26 mouse cellular contexts compared by ENCODE assay signal in the genomic region with DNA sequence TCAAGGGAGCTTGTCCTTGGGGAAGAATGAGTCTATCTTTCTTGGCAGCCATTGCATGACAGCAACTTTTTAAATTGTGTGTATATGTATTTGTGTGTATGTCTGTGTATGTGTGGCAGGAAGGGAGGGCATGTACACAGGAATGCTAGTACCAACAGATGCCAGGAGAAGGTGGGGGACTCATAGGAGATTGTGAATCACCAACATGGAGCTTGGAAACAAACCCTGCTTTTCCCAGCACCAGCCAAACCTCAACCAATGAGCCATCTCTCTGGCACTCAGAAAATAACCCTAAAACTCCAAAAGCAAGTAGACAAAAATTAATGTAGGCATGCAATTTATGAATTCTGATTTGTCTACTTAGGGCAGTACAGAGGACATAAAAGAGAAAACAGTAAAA.
"Had no signal": no experiment of that assay in that cellular context is flagged by ENCODE, and none has a peak within 500 bp of the region (broad histone marks: within the 10 kb centered on the region; RNA-seq: fewer than 3 reads in every experiment).

No protein-coding gene starts in this region.

- H3K36me3 ChIP-seq: heart, embryonic 10.5 days; heart, embryonic 12.5 days; hindbrain, embryonic 10.5 days; hindbrain, embryonic 12.5 days; intestine, embryonic 15.5 days; limb, embryonic 13.5 days; limb, embryonic 15.5 days; liver, embryonic 12.5 days had no signal

- H3K4me3 ChIP-seq: gastrocnemius, adult 2 months; heart, adult 2 months; heart, embryonic 10.5 days; heart, embryonic 12.5 days; hindbrain, embryonic 10.5 days; hindbrain, embryonic 12.5 days; intestine, embryonic 15.5 days; layer of hippocampus, adult 2 months; left cerebral cortex, adult 2 months; limb, embryonic 13.5 days; limb, embryonic 15.5 days; liver, embryonic 12.5 days had no signal

- ATAC-seq: hindbrain, embryonic 16.5 days; inflammation-experienced regulatory T-cells, adult 6 months; intestine, embryonic 15.5 days; intestine, postnatal 0 days; liver, embryonic 12.5 days had no signal

- H3K4me1 ChIP-seq: heart, embryonic 10.5 days; heart, embryonic 12.5 days; hindbrain, embryonic 10.5 days; hindbrain, embryonic 12.5 days; intestine, embryonic 15.5 days; limb, embryonic 15.5 days; liver, embryonic 12.5 days had no signal

- H3K9ac ChIP-seq: heart, embryonic 12.5 days; hindbrain, embryonic 12.5 days; hindbrain, embryonic 14.5 days; intestine, embryonic 15.5 days; limb, embryonic 13.5 days; limb, embryonic 15.5 days; liver, embryonic 12.5 days; liver, embryonic 14.5 days had no signal

- H3K27me3 ChIP-seq: heart, embryonic 12.5 days; hindbrain, embryonic 12.5 days; intestine, embryonic 15.5 days; limb, embryonic 13.5 days; limb, embryonic 15.5 days; liver, embryonic 12.5 days had no signal

- H3K9me3 ChIP-seq: heart, embryonic 10.5 days; heart, embryonic 12.5 days; hindbrain, embryonic 10.5 days; hindbrain, embryonic 12.5 days; intestine, embryonic 15.5 days; limb, embryonic 13.5 days; limb, embryonic 15.5 days; liver, embryonic 12.5 days had no signal

- H3K4me2 ChIP-seq: heart, embryonic 12.5 days; hindbrain, embryonic 12.5 days; hindbrain, embryonic 14.5 days; intestine, embryonic 15.5 days; limb, embryonic 13.5 days; limb, embryonic 15.5 days; liver, embryonic 12.5 days had no signal

- H3K27ac ChIP-seq: gastrocnemius, adult 2 months; heart, adult 2 months; heart, embryonic 10.5 days; hindbrain, embryonic 10.5 days; hindbrain, embryonic 12.5 days; hindbrain, embryonic 14.5 days; intestine, embryonic 15.5 days; layer of hippocampus, adult 2 months; left cerebral cortex, adult 2 months; limb, embryonic 13.5 days; limb, embryonic 15.5 days; liver, embryonic 12.5 days; liver, embryonic 14.5 days had no signal

- DNase-seq: gastrocnemius, adult 2 months; gastrocnemius, postnatal 10 days; gastrocnemius, postnatal 25 days; heart, adult 2 months; heart, postnatal 10 days; heart, postnatal 4 days; kidney, adult 18-20 months; kidney, adult 8-10 months; kidney, postnatal 10 days; kidney, postnatal 25 days; kidney, postnatal 4 days had no signal
